Mouse (Mus musculus): ENCODE results near the gene Lbx1. TPM values are rescaled to one million over a fixed set of nuclear protein-coding genes. Genes with fewer than 3 reads are reported as not detected.

Lbx1 gene
- not detected for total RNA-seq (2021)

DNA sequence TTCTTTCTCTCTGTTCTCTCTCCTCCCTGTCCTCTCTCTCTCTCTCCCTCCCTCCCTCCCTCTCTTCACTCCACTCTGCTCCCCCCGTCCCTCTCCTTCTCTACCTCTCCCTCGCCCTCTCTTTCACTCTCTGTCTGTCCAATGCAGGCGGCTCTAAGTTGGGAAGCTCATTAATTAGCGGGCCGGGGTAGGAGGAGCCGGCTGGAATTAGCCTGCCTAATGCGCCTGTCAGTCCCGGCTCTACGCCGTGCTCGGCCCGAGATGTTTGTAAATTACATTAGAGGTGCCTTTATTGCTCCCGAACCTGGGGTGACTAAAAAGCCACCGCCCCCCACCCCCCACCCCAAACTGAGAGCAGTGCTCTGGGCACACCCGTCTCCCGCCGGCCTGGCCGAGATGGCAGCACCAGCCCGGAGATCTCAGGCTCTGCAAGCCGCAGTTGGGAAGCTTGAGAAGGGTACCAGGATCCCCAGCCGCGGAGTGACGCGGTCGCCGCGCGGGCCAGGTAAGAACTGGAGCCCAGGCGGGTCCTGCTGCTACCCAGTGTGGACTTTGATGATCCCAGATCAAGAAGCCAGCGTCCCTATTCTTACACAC is at the start of gene Lbx1:
Lbx1 (minus strand) TSS at position 47 of the 597 bp plus-strand sequence.
- DNase-seq (ENCODE audit: extremely low spot score in 1 of 2, low spot score in 2 of 2): no peak
- intact Hi-C loops (cut with DNase I): loop anchor here (5.0 to 10.0 kb wide), 2 partner anchors 491 to 1629 kb away; no protein-coding TSS in a partner anchor

DNA sequence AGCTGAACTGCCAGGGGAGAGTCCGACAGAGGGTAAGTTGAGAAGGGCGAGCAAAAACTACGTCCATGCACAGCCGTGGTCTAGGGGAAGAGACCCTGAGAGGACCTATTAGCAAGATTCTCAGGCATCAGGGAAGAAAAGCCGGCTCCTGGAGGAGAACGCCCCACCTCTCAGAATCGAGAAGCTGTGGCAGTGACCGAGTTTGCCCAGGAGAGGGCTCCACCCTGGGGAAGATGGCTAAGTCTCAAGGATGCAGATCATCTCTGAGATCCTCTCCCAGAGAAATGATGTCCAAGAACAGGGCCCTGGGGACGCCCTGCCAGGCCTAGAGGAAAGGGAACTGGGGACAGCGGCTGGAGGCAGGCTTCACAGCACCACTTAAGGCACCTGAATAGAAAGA is 47.7 kb upstream of the Lbx1 start:
- DNase-seq (ENCODE audit: extremely low spot score in 1 of 2, low spot score in 2 of 2): peak in 1 of 2 experiments; percentile 74
- intact Hi-C loops (cut with DNase I): no loop called here

GRCm38 (mm10) chr19:45276196-45276595 is 40.6 kb upstream of the Lbx1 start:
- intact Hi-C loops (cut with DNase I): no loop called here
- DNase-seq (ENCODE audit: extremely low spot score in 1 of 2, low spot score in 2 of 2): peak in 1 of 2 experiments; percentile 37

GRCm38 (mm10) chr19:45271986-45272385 is 36.4 kb upstream of the Lbx1 start:
- intact Hi-C loops (cut with DNase I): no loop called here
- no peak for DNase-seq (ENCODE audit: extremely low spot score in 1 of 2, low spot score in 2 of 2)

- intact Hi-C loops (cut with DNase I): no loop called here
- DNase-seq (ENCODE audit: extremely low spot score in 1 of 2, low spot score in 2 of 2): no peak
Measured at GRCm38 (mm10) chr19:45262995-45263394, 27.4 kb upstream of the Lbx1 start.

DNA sequence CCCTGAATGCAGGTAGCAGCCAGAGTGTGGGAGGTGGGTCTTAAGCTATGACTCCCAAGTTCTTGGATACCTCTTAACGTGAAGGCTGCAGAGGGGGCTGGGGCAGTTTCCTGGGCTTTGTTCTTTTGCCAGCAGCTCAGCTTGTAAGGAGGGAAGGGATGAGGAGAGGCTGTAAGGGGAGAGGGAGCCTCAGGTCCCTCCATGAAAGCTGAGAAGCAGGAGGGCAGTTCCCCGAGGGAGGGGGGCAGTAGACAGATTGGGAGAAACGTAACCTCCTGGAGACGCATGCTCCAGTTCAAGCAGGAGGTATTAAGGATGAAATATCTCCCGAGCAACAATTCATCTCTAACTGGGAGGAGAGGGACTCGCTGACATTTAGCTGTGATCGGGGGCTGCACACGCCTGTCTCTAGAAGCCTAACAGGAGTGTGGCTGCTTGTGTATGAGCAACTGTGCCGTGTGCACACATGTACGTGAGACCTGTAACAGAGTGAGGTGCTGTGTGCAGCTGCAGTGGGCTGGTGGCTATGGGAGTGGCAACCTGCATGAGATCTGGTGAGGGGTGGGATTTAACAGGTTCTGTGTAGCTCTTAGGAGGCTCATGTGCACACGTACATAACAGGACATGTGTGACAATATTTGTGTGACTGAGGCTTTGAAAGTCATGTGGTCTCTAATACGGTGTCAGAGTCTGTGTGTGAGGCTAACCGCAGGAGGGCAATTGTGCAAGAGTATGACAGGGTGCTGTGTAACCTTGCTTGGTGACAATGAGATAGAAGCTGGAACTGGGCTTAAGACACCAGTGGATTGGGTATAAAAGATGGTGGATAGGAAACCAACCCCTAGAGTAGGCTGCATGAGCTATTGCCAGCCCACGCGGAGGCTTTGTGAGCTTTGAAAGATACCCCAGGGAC is 22.1 kb upstream of the Lbx1 start:
- peak in 1 of 2 experiments; percentile 8 for DNase-seq (ENCODE audit: extremely low spot score in 1 of 2, low spot score in 2 of 2)
- intact Hi-C loops (cut with DNase I): no loop called here

DNA sequence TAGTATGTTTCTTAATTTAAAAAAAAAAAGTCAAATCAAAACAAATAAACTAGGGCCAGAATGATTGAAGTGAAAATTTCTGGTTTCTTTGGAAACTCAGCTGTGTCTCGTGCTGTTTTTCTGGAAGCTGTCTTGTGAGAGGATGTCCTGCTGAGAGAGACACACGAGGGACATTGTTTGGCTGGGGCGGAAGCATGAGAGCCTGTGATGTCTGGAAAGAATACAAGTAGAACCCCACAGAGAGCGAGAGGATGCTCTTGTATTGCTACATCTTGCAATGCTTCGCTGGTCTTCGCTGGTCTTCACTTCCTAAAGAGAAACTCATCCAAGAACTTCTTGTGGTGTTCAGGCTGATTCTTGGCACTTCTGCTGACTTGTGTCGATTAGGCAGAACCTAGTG is 19.2 kb upstream of the Lbx1 start:
- intact Hi-C loops (cut with DNase I): no loop called here
- peak in 1 of 2 experiments; percentile 9 for DNase-seq (ENCODE audit: extremely low spot score in 1 of 2, low spot score in 2 of 2)

DNA sequence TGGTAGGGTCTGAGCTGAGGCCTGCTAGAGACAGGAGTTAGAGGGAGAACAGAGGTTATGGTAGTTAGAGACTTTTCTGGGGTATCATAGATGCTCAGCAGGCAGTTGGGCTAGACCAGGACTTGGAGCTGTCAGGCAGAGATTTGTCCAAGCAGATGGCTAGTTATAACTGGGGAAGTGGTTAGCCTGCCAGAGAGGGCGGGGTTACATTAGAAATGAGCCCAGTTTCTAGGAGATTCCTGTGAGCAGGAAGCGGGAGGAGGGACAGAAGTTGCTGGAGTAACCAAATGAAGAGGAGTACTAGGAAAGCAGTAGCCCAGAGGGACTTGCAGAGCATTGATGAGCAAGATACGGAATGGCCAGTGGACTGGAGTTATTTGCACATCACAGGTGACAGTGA is 16.8 kb upstream of the Lbx1 start:
- intact Hi-C loops (cut with DNase I): no loop called here
- DNase-seq (ENCODE audit: extremely low spot score in 1 of 2, low spot score in 2 of 2): no peak

DNA sequence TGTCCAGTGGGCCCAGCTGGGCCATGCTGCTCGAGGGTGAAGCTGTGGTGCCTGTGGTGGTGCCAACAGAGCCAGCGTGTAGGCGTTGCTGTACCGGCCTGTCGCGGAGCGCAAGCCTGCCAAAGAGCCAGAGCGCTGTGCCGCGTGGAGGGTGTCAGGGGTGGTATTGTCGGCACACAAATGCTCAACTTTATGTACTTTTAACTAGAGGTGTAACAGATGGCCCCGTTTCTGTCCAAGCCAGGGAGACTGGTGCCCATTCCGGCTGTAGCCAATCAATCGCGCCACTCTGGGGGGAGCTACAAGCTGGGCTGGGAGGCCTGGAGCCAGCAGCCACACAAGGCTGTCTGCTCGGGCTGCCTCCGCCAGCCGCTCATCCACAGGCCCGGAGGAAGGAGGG is 13.1 kb upstream of the Lbx1 start:
- intact Hi-C loops (cut with DNase I): no loop called here
- DNase-seq (ENCODE audit: extremely low spot score in 1 of 2, low spot score in 2 of 2): peak in 1 of 2 experiments; percentile 34

DNA sequence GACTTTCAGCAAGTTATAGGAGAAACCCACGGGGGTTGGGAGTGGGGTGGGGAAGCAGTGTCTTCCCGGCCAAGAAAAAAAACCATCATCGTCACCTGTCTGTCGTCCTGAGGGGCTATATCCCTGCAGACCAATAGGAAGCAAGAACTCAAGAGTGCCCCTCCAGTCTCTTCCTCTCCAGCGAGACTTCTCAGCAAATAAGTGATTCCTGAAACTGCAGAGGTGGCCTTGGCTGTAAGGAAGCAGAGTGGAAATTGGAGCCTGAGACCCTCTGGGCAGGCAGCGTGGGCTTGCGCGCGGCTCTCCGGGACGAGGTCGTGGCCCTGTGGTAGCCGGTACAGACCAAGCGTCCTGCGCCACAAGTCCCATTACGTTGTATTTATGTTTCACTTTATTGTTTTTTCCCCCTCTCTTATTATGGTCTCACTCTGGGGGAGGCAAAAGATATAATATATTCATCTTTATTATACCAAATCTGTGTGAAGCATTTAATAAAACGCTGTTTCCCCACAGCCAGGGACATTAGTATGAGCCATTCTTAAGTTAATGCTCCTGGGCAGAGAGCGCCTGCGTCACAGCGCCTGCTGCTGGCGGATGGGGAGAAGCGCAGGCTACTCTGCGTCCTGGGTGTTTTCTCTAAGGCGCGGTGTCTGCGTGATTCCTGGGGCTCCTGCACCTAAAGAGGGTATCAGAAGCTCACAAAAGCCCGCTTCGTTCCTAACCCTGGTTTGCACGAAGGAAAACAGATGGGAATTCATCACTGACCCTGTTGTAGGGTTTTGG is 8.5 kb upstream of the Lbx1 start:
- DNase-seq (ENCODE audit: extremely low spot score in 1 of 2, low spot score in 2 of 2): no peak
- intact Hi-C loops (cut with DNase I): no loop called here

DNA sequence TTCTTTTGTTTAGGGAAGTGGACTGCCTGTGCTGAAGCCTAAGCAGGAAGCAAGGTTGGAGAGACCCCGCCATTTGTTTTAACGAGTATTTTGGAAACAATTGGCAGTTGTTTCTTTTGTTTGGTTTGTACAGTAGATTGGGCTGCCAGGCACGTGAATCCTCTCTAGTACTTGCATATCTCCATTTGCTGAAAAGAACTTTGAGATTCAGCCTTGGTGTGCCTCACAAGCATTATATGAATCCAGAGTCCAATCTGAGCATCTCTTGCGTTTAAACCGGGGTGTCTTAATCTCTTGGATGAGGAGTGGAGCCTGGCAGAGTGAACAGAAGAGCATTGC is 7.6 kb upstream of the Lbx1 start:
- DNase-seq (ENCODE audit: extremely low spot score in 1 of 2, low spot score in 2 of 2): no peak
- intact Hi-C loops (cut with DNase I): no loop called here

GRCm38 (mm10) chr19:45242348-45243263 is 7.0 kb upstream of the Lbx1 start:
- DNase-seq (ENCODE audit: extremely low spot score in 1 of 2, low spot score in 2 of 2): no peak
- intact Hi-C loops (cut with DNase I): no loop called here

- intact Hi-C loops (cut with DNase I): no loop called here
- DNase-seq (ENCODE audit: extremely low spot score in 1 of 2, low spot score in 2 of 2): no peak
Measured at GRCm38 (mm10) chr19:45242017-45242347, 6.4 kb upstream of the Lbx1 start.

DNA sequence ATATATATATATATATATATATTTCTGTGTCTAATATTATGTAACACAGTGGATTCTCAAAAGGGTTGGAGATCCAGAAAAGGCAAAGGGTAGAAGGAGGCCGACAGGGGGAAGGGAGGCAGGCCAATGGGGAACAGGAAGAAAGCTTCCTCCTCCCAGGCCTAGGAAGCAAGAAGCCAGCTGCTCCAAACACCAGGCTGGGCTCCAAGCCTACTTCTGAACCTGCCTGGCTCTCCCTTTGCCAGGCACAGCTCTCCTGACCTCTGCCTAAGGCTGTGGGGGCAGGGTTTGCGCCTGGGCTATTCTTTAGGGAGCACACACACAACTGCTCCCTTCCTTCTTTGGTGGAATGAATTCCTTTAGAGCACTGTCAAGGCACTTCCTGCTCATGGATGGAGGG is 4.4 kb upstream of the Lbx1 start:
- intact Hi-C loops (cut with DNase I): no loop called here
- DNase-seq (ENCODE audit: extremely low spot score in 1 of 2, low spot score in 2 of 2): no peak

DNA sequence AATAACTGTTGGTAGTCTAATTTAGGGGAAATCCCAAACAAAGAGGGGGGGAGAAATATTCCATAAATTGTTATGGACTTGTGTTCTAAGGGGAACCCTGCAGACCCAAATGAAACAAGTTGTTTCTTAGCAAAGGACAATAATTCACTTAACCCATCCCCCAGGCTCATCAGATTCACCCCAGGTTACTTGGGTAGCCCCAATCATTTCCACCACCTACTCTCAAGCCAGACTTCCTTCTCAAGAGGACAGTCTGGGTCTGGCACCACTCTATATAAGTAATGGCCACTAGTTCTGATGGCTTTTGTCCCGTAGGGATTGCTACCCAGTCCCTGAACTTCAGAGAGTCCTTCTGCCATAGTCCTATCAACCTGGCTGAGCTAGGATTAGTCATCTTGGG is 3.6 kb upstream of the Lbx1 start:
- intact Hi-C loops (cut with DNase I): loop anchor here (5.0 to 10.0 kb wide), 2 partner anchors 494 to 1632 kb away; no protein-coding TSS in a partner anchor
- DNase-seq (ENCODE audit: extremely low spot score in 1 of 2, low spot score in 2 of 2): no peak

- DNase-seq (ENCODE audit: extremely low spot score in 1 of 2, low spot score in 2 of 2): no peak
- intact Hi-C loops (cut with DNase I): loop anchor here (5.0 to 10.0 kb wide), 2 partner anchors 493 to 1630 kb away; no protein-coding TSS in a partner anchor
Measured at GRCm38 (mm10) chr19:45237665-45238209, 2.1 kb upstream of the Lbx1 start.

- intact Hi-C loops (cut with DNase I): loop anchor here (5.0 to 10.0 kb wide), 2 partner anchors 492 to 1630 kb away; no protein-coding TSS in a partner anchor
- DNase-seq (ENCODE audit: extremely low spot score in 1 of 2, low spot score in 2 of 2): no peak
Measured at GRCm38 (mm10) chr19:45237099-45237498, 1.5 kb upstream of the Lbx1 start.

DNA sequence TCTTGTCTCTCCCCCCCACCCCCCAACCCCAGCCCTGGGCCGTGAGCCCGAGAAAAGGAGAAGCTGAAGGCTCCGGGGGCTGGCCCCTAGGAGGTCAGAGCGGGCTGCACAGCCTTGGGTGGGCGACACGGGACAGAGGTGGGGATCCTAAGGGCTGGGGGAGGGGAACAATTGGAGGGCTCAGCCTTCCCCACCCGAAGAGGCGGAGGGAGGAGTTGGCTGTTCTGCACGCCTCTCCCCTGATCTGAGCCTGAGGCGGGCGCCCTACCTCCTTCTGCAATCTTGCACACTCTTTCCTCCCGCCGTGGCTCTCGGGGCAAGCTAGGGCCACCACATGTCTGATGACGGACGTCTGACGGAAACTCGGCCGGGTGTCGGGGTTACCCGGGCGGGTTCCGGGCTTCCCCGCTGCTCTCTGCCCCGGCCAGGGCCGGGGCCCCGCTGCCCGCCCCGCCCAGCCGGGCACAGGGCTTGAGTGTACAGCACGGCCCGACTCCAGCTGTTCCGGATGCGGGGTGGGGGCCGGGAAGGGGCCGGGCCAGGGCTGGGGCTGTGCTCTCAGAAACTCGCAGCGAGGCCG is 841 bp upstream of the Lbx1 start:
- intact Hi-C loops (cut with DNase I): loop anchor here (5.0 to 10.0 kb wide), 2 partner anchors 492 to 1629 kb away; no protein-coding TSS in a partner anchor
- no peak for DNase-seq (ENCODE audit: extremely low spot score in 1 of 2, low spot score in 2 of 2)

Data from left cerebral cortex, postnatal 10 days (tissue).